Mouse (Mus musculus): ENCODE results near the gene Zfp287. TPM values are rescaled to one million over a fixed set of nuclear protein-coding genes. Genes with fewer than 3 reads are reported as not detected.

The Zfp287 gene
- polyA plus RNA-seq, 1 experiment: 4.5 TPM

DNA sequence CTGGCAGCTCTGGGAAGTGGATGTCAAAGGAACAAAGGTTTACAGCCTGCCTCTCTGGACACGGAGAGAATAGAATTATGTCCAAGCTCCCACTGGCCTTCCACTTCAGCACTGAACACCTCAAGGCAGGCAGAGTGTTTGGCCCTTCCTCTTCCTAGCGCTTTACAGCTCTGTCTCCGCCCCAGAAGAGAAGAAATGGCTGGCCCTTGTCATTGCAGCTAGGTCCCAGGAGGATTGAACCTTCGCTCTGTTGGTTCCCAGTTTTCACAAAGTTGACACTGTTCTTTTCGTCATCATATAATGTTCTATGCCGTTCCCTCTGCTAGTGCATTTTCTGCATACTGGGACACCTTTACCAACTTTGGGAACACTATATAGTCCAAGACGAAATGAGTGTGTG lies 23.5 kb downstream of the Zfp287 start:
- TF ChIP-seq POLR2A (IDR thresholded peaks at IDR 0.05; ENCODE audit: borderline replicate concordance, low read depth, low read length) (no peak), CTCF (IDR thresholded peaks at IDR 0.05; ENCODE audit: low read depth, low read length) (no peak)
- no peak overlapping the region for H3K27ac ChIP-seq (ENCODE audit: insufficient read depth, low read depth, low read length)
- no peak overlapping the region for H3K4me3 ChIP-seq (ENCODE audit: insufficient read depth, low read length)
- H3K4me1 ChIP-seq (ENCODE audit: control insufficient read depth, insufficient read depth, low read length): no peaks in the 10 kb centered on the region

DNA sequence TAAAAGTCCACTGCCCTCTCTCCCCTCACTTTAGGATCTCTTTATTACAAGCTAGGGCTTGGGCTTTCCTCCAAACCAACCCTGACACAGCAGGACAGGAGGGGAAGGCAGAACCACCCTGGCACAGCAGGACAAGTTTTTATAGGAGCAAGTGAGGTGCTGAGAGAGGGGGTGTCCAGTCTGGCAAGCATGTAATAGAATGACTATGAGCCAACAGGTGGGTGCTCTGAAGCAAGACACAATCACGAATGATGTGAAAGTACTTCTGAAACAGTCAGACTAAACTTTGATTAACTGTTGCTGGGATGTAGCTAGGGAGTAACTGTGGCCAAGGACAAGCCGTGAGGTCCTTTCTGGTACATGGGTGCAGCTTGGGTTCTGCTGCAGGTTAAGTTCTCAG lies 25.6 kb downstream of the Zfp287 start:
- H3K4me3 ChIP-seq (ENCODE audit: insufficient read depth, low read length): no peak overlapping the region
- H3K4me1 ChIP-seq (ENCODE audit: control insufficient read depth, insufficient read depth, low read length): no peaks in the 10 kb centered on the region
- H3K27ac ChIP-seq (ENCODE audit: insufficient read depth, low read depth, low read length): no peak overlapping the region
- TF ChIP-seq POLR2A (IDR thresholded peaks at IDR 0.05; ENCODE audit: borderline replicate concordance, low read depth, low read length) (no peak), CTCF (IDR thresholded peaks at IDR 0.05; ENCODE audit: low read depth, low read length) (no peak)

DNA sequence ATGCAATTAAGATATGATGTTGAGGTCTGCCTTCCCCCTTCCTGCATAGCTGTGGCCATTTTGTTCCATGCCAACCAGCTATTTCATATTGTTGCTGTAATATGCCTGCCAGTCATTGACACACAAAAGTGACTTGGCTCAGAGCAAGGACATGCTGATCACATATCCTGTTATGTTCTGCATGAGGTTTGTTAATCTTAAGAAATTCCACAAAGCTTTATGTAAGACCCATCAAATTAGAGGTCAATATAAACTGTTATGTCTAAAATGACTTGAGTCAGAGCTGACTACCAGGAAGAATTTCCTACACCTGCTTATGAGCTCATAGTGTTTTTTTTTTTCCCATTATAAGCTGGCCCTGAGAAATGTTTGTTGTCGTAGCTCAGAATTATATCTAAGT lies 30.5 kb downstream of the Zfp287 start:
- no peak overlapping the region for H3K4me3 ChIP-seq (ENCODE audit: insufficient read depth, low read length)
- no peak overlapping the region for H3K27ac ChIP-seq (ENCODE audit: insufficient read depth, low read depth, low read length)
- TF ChIP-seq POLR2A (IDR thresholded peaks at IDR 0.05; ENCODE audit: borderline replicate concordance, low read depth, low read length) (no peak), CTCF (IDR thresholded peaks at IDR 0.05; ENCODE audit: low read depth, low read length) (no peak)
- no peaks in the 10 kb centered on the region for H3K4me1 ChIP-seq (ENCODE audit: control insufficient read depth, insufficient read depth, low read length)

DNA sequence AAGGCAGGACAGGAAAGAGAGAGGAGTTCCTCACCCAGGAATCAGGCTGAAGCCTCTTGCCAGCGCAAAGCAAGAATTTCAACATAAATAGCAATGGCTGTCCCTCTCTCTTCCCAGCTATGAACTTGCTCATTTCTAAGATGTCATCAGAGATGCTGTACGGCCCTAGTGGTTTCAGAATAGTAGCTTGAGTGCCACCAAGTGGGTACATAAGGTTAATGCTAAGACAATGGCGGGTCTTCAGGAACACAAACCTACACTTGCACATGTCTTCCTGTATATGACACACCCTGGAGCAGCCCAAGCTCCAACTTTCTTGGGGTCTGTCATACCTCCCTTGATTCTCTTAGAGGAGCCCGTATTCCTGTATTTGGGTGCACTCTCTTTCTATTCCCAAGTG lies 32.0 kb downstream of the Zfp287 start:
- TF ChIP-seq CTCF (IDR thresholded peaks at IDR 0.05; ENCODE audit: low read depth, low read length) (no peak), POLR2A (IDR thresholded peaks at IDR 0.05; ENCODE audit: borderline replicate concordance, low read depth, low read length) (no peak)

DNA sequence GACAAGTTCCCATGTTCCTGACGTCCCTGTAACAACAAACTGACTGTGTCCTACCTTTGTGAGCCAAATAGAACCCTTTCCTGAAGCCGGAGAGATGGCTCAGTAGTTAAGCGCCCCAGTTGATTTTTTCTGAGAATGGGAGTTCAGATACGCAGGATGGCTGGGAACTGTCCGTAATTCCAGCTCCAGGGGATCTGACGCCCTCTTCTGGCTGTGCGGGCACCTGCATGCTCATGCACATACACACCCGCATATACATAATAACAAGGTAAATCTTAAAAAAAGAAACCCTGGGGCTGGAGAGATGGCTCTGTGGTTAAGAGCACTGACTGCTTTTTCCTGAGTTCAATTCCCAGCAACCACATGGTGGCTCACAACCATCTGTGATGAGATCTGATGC lies 36.6 kb downstream of the Zfp287 start:
- Histone ChIP-seq H3K4me3 (ENCODE audit: insufficient read depth, low read length) (no peak overlapping the region), H3K27ac (ENCODE audit: insufficient read depth, low read depth, low read length) (no peak overlapping the region), H3K4me1 (ENCODE audit: control insufficient read depth, insufficient read depth, low read length) (no peaks in the 10 kb centered on the region)
- TF ChIP-seq POLR2A (IDR thresholded peaks at IDR 0.05; ENCODE audit: borderline replicate concordance, low read depth, low read length) (no peak), CTCF (IDR thresholded peaks at IDR 0.05; ENCODE audit: low read depth, low read length) (no peak)

More for the DNA sequence above, 32.0 kb downstream of the Zfp287 start:
- H3K4me3 ChIP-seq (ENCODE audit: insufficient read depth, low read length): no peak overlapping the region
- H3K4me1 ChIP-seq (ENCODE audit: control insufficient read depth, insufficient read depth, low read length): no peaks in the 10 kb centered on the region
- H3K27ac ChIP-seq (ENCODE audit: insufficient read depth, low read depth, low read length): no peak overlapping the region

DNA sequence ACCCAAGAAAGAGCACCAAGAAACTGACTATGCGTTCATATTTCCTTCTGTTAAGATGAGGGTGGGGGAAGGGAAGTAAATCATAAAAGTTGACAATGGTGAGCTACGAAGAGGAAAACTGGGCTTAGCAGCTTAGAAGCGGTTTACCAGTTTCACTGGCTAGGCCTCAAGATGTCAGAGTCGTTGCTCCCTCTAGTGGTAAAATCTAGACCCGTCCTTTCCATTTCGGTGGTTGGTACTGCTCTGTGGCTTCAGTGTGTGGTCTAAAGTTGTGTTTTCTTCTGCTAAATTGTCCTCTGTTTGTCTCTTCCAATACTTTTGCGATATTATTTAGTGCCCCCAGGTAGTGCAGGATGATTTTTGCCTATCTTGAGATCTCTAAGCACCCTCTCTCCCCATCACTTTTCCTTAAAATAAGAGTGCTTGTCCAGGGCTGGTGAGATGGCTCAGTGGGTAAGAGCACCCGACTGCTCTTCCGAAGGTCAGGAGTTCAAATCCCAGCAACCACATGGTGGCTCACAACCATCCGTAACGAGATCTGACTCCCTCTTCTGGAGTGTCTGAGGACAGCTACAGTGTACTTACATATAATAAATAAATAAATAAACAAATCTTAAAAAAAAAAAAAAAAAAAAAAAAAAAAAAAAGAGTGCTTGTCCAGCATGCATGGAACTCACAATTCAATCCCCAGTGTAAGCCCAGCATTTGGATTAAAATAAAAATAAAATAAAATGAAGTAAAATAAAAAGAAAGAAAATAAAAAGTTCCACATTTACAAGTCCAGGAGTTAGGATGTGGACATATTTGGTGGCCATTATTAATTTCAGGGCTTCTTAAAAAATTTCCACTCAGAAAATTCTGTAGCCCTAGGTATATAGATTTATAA lies 38.2 kb downstream of the Zfp287 start:
- no peak overlapping the region for H3K27ac ChIP-seq (ENCODE audit: insufficient read depth, low read depth, low read length)
- H3K4me3 ChIP-seq (ENCODE audit: insufficient read depth, low read length): no peak overlapping the region
- no peak for TF ChIP-seq POLR2A (IDR thresholded peaks at IDR 0.05; ENCODE audit: borderline replicate concordance, low read depth, low read length)
- no peaks in the 10 kb centered on the region for H3K4me1 ChIP-seq (ENCODE audit: control insufficient read depth, insufficient read depth, low read length)

DNA sequence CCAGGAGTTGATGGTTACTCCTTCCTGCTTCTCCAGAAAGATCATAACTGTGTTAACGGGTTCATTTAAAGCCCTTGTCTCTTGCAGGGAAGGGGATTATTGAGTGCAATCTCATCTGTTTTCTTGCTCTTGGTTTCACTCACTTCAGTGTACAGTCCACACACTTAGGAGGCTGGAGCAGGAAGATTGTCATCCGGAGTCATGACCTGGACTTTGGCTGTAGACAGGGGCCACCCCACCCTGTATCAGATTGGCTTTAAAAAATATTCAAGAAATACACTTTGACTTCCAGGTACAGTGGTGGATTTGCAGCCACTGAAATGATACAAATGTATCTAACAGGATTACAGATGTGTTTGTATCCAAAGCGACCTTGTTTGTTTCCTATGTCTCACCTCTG lies 40.1 kb downstream of the Zfp287 start:
- no peaks in the 10 kb centered on the region for H3K4me1 ChIP-seq (ENCODE audit: control insufficient read depth, insufficient read depth, low read length)
- no peak overlapping the region for H3K4me3 ChIP-seq (ENCODE audit: insufficient read depth, low read length)
- TF ChIP-seq CTCF (IDR thresholded peaks at IDR 0.05; ENCODE audit: low read depth, low read length) (no peak), POLR2A (IDR thresholded peaks at IDR 0.05; ENCODE audit: borderline replicate concordance, low read depth, low read length) (no peak)
- H3K27ac ChIP-seq (ENCODE audit: insufficient read depth, low read depth, low read length): no peak overlapping the region

DNA sequence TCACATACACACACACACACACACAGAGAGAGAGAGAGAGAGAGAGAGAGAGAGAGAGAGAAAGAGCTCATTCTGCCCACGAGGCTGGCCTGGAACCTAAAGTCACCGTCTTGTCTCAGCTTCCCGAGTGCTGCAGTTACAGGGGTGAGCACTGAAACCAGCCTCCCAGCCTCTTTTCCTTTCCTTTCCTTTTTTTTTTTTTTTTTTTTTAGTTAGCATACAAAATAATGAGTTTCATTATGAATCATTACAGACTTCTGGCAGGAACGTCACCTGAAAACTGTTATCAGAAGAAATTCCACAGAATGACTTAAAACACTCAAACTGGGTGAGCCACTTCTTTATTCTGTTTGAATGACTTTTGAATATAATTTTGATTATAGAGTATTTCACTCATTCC lies 51.8 kb downstream of the Zfp287 start:
- Histone ChIP-seq H3K4me1 (ENCODE audit: control insufficient read depth, insufficient read depth, low read length) (no peaks in the 10 kb centered on the region), H3K4me3 (ENCODE audit: insufficient read depth, low read length) (no peak overlapping the region), H3K27ac (ENCODE audit: insufficient read depth, low read depth, low read length) (no peak overlapping the region)
- no peak for TF ChIP-seq CTCF (IDR thresholded peaks at IDR 0.05; ENCODE audit: low read depth, low read length)
- no peak for TF ChIP-seq POLR2A (IDR thresholded peaks at IDR 0.05; ENCODE audit: borderline replicate concordance, low read depth, low read length)

DNA sequence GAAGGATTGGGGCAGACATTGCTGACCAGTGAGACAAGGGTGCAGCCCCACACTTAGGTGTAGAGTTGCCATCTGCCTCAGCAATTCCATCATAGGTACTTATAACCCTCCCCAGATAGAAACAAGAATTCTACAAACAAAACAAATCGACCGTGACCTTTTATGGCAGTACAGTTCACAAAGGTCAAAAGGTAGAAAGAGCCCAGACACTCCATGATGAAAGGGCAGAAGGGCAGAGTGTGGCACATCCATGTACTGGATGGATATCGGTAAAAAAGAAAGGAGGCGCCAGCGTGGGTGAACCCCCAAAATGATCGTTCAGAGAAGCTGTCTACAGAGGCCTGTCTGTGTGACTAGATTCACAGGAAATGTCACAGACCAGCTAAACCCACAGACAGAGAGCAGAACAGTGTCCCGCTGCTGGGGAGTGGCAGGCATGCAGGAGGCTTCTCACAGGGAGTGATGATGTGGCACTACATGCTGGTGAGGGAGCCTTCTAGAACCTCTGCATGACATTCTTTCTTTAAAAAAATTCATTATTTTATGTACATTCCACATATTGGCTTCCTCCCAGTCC lies 52.8 kb downstream of the Zfp287 start:
- Histone ChIP-seq H3K4me1 (ENCODE audit: control insufficient read depth, insufficient read depth, low read length) (no peaks in the 10 kb centered on the region), H3K27ac (ENCODE audit: insufficient read depth, low read depth, low read length) (no peak overlapping the region), H3K4me3 (ENCODE audit: insufficient read depth, low read length) (no peak overlapping the region)
- TF ChIP-seq CTCF (IDR thresholded peaks at IDR 0.05; ENCODE audit: low read depth, low read length) (no peak), POLR2A (IDR thresholded peaks at IDR 0.05; ENCODE audit: borderline replicate concordance, low read depth, low read length) (no peak)

DNA sequence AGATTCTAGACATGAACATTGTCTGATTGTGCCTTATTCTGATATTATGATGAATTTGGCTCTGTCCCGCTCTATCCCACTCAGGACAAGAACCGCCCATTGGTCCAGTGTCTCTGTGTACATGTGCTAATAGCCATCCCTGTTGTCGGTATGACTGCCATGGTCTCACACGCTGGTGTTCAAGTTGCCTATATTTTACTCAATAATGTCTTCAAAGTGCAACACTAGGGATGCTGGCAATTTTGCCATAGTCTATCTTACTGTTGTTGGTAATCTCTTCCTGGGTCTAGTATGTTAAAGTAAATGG lies 55.5 kb downstream of the Zfp287 start:
- no peak for TF ChIP-seq CTCF (IDR thresholded peaks at IDR 0.05; ENCODE audit: low read depth, low read length)
- TF ChIP-seq POLR2A (IDR thresholded peaks at IDR 0.05; ENCODE audit: borderline replicate concordance, low read depth, low read length): no peak
- peaks cover 3% of the 10 kb centered on the region; the same call in 1 of the 2 replicates for H3K4me1 ChIP-seq (ENCODE audit: control insufficient read depth, insufficient read depth, low read length)
- H3K27ac ChIP-seq (ENCODE audit: insufficient read depth, low read depth, low read length): no peak overlapping the region
- H3K4me3 ChIP-seq (ENCODE audit: insufficient read depth, low read length): no peak overlapping the region

Measured in bone marrow macrophage, adult 2 months (primary cell).